In the genomic region with DNA sequence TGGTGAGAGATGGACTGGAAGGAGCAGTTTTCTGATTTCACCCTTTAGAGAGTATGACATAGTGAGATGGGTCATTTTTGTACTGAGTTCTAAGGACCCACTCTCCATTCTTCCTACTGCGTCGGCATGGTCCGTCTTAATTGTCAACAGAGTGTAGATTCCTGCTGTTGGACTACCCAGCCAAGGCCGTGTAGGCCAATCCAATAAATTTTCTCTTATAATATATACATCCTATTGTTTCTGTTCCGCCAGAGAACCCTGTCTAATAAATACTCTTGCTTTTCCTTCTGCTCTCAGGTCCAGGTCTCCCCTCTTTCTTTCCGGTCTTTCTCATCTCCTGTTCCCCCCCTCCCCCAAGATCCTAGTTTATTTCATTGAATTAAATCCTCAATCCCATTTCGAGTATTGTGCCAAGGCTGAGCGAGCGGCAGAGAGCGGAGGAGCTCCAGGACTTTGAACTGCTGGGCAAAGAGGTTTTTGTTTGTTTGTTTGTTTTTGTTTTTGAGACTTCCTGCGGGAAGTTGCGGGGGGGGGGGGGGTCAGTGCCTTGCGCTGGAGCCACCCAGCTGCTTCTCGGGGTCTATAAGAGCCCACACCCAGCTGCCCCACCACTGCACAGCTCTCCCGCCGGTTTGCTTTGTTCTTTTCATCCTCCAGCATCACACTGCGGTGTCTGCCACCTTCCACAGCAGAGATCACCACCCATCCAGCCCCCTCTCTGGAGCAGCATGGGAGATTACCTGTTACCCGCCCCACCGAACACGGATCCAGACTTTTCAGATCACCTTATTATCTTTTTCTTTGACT, we compare ENCODE assay signal across 8 mouse cellular contexts. TPM values are rescaled to one million over a fixed set of nuclear protein-coding genes. Genes with fewer than 3 reads are reported as not detected.
DNase-seq lines count a peak whose midpoint lies in the region; ATAC-seq and TF ChIP-seq lines count a peak whose summit lies in the region.

No protein-coding gene starts in this region.

- peak overlapping the region; percentile 48 for H3K9ac ChIP-seq in kidney, embryonic 15.5 days
- peak overlapping the region; percentile 77 for H3K9ac ChIP-seq in forebrain, embryonic 13.5 days
- peak overlapping the region; percentile 53; the same call in 1 of the 2 replicates for H3K9ac ChIP-seq in liver, embryonic 15.5 days

- H3K36me3 ChIP-seq in kidney, embryonic 15.5 days: no peaks in the 10 kb centered on the region
- no peaks in the 10 kb centered on the region for H3K36me3 ChIP-seq in forebrain, embryonic 13.5 days (ENCODE audit: poor library complexity, severe bottlenecking)
- no peaks in the 10 kb centered on the region for H3K36me3 ChIP-seq in liver, embryonic 15.5 days (replicated peaks)

- 0 out of 2 replicates have a peak, but pooled peaks cover 3% of the 10 kb centered on the region for H3K27me3 ChIP-seq in kidney, embryonic 15.5 days
- H3K27me3 ChIP-seq in forebrain, embryonic 13.5 days: 0 out of 2 replicates have a peak, but pooled peaks cover 3% of the 10 kb centered on the region
- peaks cover 17% of the 10 kb centered on the region; the same call in 1 of the 2 replicates for H3K27me3 ChIP-seq in liver, embryonic 15.5 days

- H3K27ac ChIP-seq in kidney, embryonic 15.5 days: 0 out of 2 replicates have a peak overlapping the region, but pooled peaks have one; percentile 51
- no peak overlapping the region for H3K27ac ChIP-seq in bone marrow, adult 2 months (ENCODE audit: control insufficient read depth, insufficient read depth, low read depth, low read length, poor library complexity)
- H3K27ac ChIP-seq in forebrain, embryonic 13.5 days: peak overlapping the region; percentile 88
- H3K27ac ChIP-seq in liver, embryonic 15.5 days (replicated peaks): no peak overlapping the region

- ATAC-seq in kidney, embryonic 15.5 days (replicated peaks; ENCODE audit: low FRiP score): peak; percentile 88
- peak; percentile 96 for ATAC-seq in forebrain, embryonic 13.5 days
- ATAC-seq in liver, embryonic 15.5 days (ENCODE audit: insufficient read depth): peak; percentile 70

- TF ChIP-seq CTCF in bone marrow, adult 2 months (IDR thresholded peaks at IDR 0.05; ENCODE audit: control insufficient read depth, insufficient read depth, low read length): no peak

- H3K4me2 ChIP-seq in kidney, embryonic 15.5 days: peak overlapping the region; percentile 77
- H3K4me2 ChIP-seq in forebrain, embryonic 13.5 days: peak overlapping the region; percentile 63
- peak overlapping the region; percentile 86 for H3K4me2 ChIP-seq in liver, embryonic 15.5 days

- no peaks in the 10 kb centered on the region for H3K9me3 ChIP-seq in kidney, embryonic 15.5 days (replicated peaks)
- no peaks in the 10 kb centered on the region for H3K9me3 ChIP-seq in forebrain, embryonic 13.5 days (replicated peaks)
- H3K9me3 ChIP-seq in liver, embryonic 15.5 days (replicated peaks): no peaks in the 10 kb centered on the region

- TF ChIP-seq POLR2A in bone marrow, adult 2 months (IDR thresholded peaks at IDR 0.05; ENCODE audit: borderline replicate concordance, control insufficient read depth, low read depth, low read length): no peak

- H3K4me3 ChIP-seq in kidney, embryonic 15.5 days (replicated peaks): peak overlapping the region; percentile 60
- H3K4me3 ChIP-seq in bone marrow, adult 2 months (replicated peaks; ENCODE audit: control insufficient read depth, low read depth, low read length): peak overlapping the region; percentile 61
- peak overlapping the region; percentile 59 for H3K4me3 ChIP-seq in forebrain, embryonic 13.5 days
- peak overlapping the region; percentile 63 for H3K4me3 ChIP-seq in liver, embryonic 15.5 days (replicated peaks)

- H3K4me1 ChIP-seq in kidney, embryonic 15.5 days: peaks cover 11% of the 10 kb centered on the region; the same call in 1 of the 2 replicates
- no peaks in the 10 kb centered on the region; the same call in 1 of the 2 replicates for H3K4me1 ChIP-seq in bone marrow, adult 2 months (ENCODE audit: control insufficient read depth, insufficient read depth, low read length)
- H3K4me1 ChIP-seq in forebrain, embryonic 13.5 days: peaks cover 10% of the 10 kb centered on the region
- H3K4me1 ChIP-seq in liver, embryonic 15.5 days (replicated peaks): peaks cover 19% of the 10 kb centered on the region

- no peak for DNase-seq in kidney, adult 18-20 months
- DNase-seq in yolk sac, embryonic 10.5 days (ENCODE audit: low spot score): no peak
- DNase-seq in adrenal gland, adult 18-20 months (ENCODE audit: low spot score in 2 of 2): no peak
- DNase-seq in adrenal gland, postnatal 10 days: no peak

- WGBS in kidney, embryonic 15.5 days: 2% methylated on average over 20 of the region's 20 CpGs
- WGBS in bone marrow, adult 2 months: 29% methylated on average over 20 of the region's 20 CpGs
- 1% methylated on average over 20 of the region's 20 CpGs for WGBS in forebrain, embryonic 13.5 days
- WGBS in liver, embryonic 15.5 days (ENCODE audit: insufficient replicate concordance): 5% methylated on average over 20 of the region's 20 CpGs

RNA-seq across cellular contexts. Expression of gene Trim27, which starts 42.6 kb away (rescaled TPM):
- 136 and 139 TPM in 2 replicates for polyA plus RNA-seq in kidney, embryonic 15.5 days (2015; fragmentation: Nextera tagmentation; extraction: Ambion mirVana)
- 41.4 and 45.6 TPM in 2 replicates for polyA plus RNA-seq in bone marrow, adult 2 months (2011; ENCODE audit: insufficient read depth, insufficient read length, low replicate concordance, missing spikeins)
- polyA plus RNA-seq in forebrain, embryonic 13.5 days (2015; fragmentation: Nextera tagmentation; extraction: Ambion mirVana): 109 and 114 TPM in 2 replicates
- polyA plus RNA-seq in liver, embryonic 15.5 days (2015; fragmentation: Nextera tagmentation; extraction: Ambion mirVana): 59.3 and 65.7 TPM in 2 replicates
- total RNA-seq in adrenal gland, adult 18-20 months (2021): 10 to 100 TPM; 45.3 to 49.9 TPM
- 10 to 100 TPM; 50.2 to 51.9 TPM for total RNA-seq in adrenal gland, postnatal 10 days (2021)

Comparison
In these comparisons a context has a peak if more than half of its experiments do, and no peak if none do; other contexts are left out.
1. H3K27ac ChIP-seq: peak in kidney, embryonic 15.5 days (single experiment) and forebrain, embryonic 13.5 days (single experiment); none in bone marrow, adult 2 months (single experiment) and liver, embryonic 15.5 days (single experiment).
2. Peak in every context shown above with its lines, with median percentiles within 50 percentile points of each other: ATAC-seq, H3K4me2 ChIP-seq, H3K4me3 ChIP-seq and H3K9ac ChIP-seq.